Mouse (Mus musculus): ENCODE measurements around the gene Ercc2.
A peak's percentile ranks its signal among the peaks of the same experiment; 100 is the strongest.

Gene Ercc2

GRCm38 (mm10) chr7:19381377-19382165 is at the start of gene Ercc2:
Ercc2 (plus strand) TSS chr7:19382010.
- peak; percentile 95 for DNase-seq (ENCODE audit: extremely low read depth, low read depth)

GRCm38 (mm10) chr7:19332709-19333352 is 49.0 kb upstream of the Ercc2 start:
- DNase-seq (ENCODE audit: extremely low read depth, low read depth): no peak

GRCm38 (mm10) chr7:19335583-19335982 is 46.2 kb upstream of the Ercc2 start:
- peak; percentile 77 for DNase-seq (ENCODE audit: extremely low read depth, low read depth)

- no peak for DNase-seq (ENCODE audit: extremely low read depth, low read depth)
Measured at GRCm38 (mm10) chr7:19337122-19337521, 44.7 kb upstream of the Ercc2 start.

GRCm38 (mm10) chr7:19338060-19338459 is 43.8 kb upstream of the Ercc2 start:
- no peak for DNase-seq (ENCODE audit: extremely low read depth, low read depth)

- DNase-seq (ENCODE audit: extremely low read depth, low read depth): no peak
Measured at GRCm38 (mm10) chr7:19338596-19338995, 43.2 kb upstream of the Ercc2 start.

- DNase-seq (ENCODE audit: extremely low read depth, low read depth): no peak
Measured at GRCm38 (mm10) chr7:19341250-19341649, 40.6 kb upstream of the Ercc2 start.

- DNase-seq (ENCODE audit: extremely low read depth, low read depth): no peak
Measured at GRCm38 (mm10) chr7:19341761-19342409, 39.9 kb upstream of the Ercc2 start.

GRCm38 (mm10) chr7:19342481-19343027 is 39.3 kb upstream of the Ercc2 start:
- DNase-seq (ENCODE audit: extremely low read depth, low read depth): no peak

- peak; percentile 62 for DNase-seq (ENCODE audit: extremely low read depth, low read depth)
Measured at GRCm38 (mm10) chr7:19343210-19343808, 38.5 kb upstream of the Ercc2 start.

- no peak for DNase-seq (ENCODE audit: extremely low read depth, low read depth)
Measured at GRCm38 (mm10) chr7:19344237-19344847, 37.5 kb upstream of the Ercc2 start, which contains the start of gene Ercc1. Ercc1 (plus strand) TSS chr7:19344778.

GRCm38 (mm10) chr7:19344938-19345471 is 36.8 kb upstream of the Ercc2 start:
- peak; percentile 89 for DNase-seq (ENCODE audit: extremely low read depth, low read depth)

- no peak for DNase-seq (ENCODE audit: extremely low read depth, low read depth)
Measured at GRCm38 (mm10) chr7:19349188-19349915, 32.5 kb upstream of the Ercc2 start.

- DNase-seq (ENCODE audit: extremely low read depth, low read depth): no peak
Measured at GRCm38 (mm10) chr7:19350221-19350620, 31.6 kb upstream of the Ercc2 start.

GRCm38 (mm10) chr7:19354991-19355390 is 26.8 kb upstream of the Ercc2 start:
- DNase-seq (ENCODE audit: extremely low read depth, low read depth): no peak

- DNase-seq (ENCODE audit: extremely low read depth, low read depth): no peak
Measured at GRCm38 (mm10) chr7:19356311-19356710, 25.5 kb upstream of the Ercc2 start.

GRCm38 (mm10) chr7:19357381-19358375 is 24.1 kb upstream of the Ercc2 start:
- DNase-seq (ENCODE audit: extremely low read depth, low read depth): no peak

GRCm38 (mm10) chr7:19358634-19359033 is 23.2 kb upstream of the Ercc2 start:
- no peak for DNase-seq (ENCODE audit: extremely low read depth, low read depth)

Data from MEL-GATA-1-ER (cell line).